Mouse (Mus musculus) lung, adult 2 months (tissue): ENCODE results near the gene Mip.

ENCODE experiments used
- CTCF ChIP-seq: fragments of 200-500 bp; IDR thresholded peaks from 2 replicates; pipeline ENCODE4 v1.5.1; 2011; ENCODE audit warnings: mild to moderate bottlenecking, low read length, control low read depth; ENCODE audit not compliant: insufficient read depth
- POLR2A ChIP-seq: fragments of 200-500 bp; IDR thresholded peaks from 2 replicates; pipeline ENCODE4 v1.6.1; 2011; ENCODE audit warnings: low read depth, mild to moderate bottlenecking, control low read depth, low read length, borderline replicate concordance; ENCODE audit errors: extremely low read depth

DNA sequence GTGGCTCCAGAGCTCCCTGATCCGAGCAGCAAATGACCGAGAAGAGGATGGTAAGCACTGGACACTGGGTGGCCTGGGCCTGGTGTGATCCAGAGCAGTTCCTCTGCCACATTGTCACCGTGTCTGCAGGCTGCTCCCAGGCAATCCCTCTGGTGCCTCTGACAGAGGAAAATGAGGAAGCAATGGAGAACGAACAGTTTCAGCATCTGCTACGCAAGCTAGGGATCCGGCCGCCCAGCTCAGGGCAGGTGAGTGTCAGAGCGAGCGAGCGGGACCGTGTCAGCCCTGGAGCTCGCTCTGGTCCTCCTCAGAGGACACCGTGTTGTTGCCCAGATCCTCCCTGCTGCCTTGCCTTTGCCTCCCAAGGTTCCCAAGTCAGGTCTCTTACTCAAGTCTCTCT is 24.9 kb downstream of the Mip start:
- TF ChIP-seq POLR2A: no peak
- TF ChIP-seq CTCF: no peak
